Mouse (Mus musculus) C2C12 (cell line): ENCODE measurements at regions not wholly inside any gene's neighbourhood (a gene's known extent, or its start where the extent isn't known, plus 50 kb on each side); places are given as distances from the start of the nearest gene placed in this dataset.
A peak's percentile ranks its signal among the peaks of the same experiment; 100 is the strongest.

Experiments
- H3K27me3 ChIP-seq: one replicate; pipeline ENCODE4 v1.6.1; 2011; ENCODE audit not compliant: control insufficient read depth, insufficient read depth, insufficient read length
- H3K36me3 ChIP-seq: one replicate; pipeline ENCODE4 v1.6.1; 2011; ENCODE audit not compliant: control insufficient read depth, insufficient read depth
- H3K4me3 ChIP-seq: one replicate; pipeline ENCODE4 v1.5.1; 2011; ENCODE audit warnings: mild to moderate bottlenecking, control low read depth; ENCODE audit not compliant: poor library complexity, insufficient read depth, severe bottlenecking
- H3K79me2 ChIP-seq: one replicate; pipeline ENCODE4 v1.6.1; 2011; ENCODE audit not compliant: control insufficient read depth, insufficient read depth
- H3K79me3 ChIP-seq: one replicate; pipeline ENCODE4 v1.6.1; 2011; ENCODE audit warnings: low read depth, control low read depth
- H3ac ChIP-seq: one replicate; pipeline ENCODE3; 2011; ENCODE audit warnings: low read depth; ENCODE audit not compliant: control insufficient read depth, insufficient read length
- CEBPB ChIP-seq: IDR thresholded peaks from one replicate; pipeline ENCODE4 v1.6.1; 2011; ENCODE audit warnings: low read depth, mild to moderate bottlenecking, control low read depth, moderate library complexity
- CTCF ChIP-seq: IDR thresholded peaks from one replicate; pipeline ENCODE4 v1.5.1; 2011; ENCODE audit not compliant: control insufficient read depth, insufficient read depth, insufficient read length
- FOSL1 ChIP-seq: IDR thresholded peaks from one replicate; pipeline ENCODE4 v1.8.0; 2011; ENCODE audit warnings: mild to moderate bottlenecking, low read length; ENCODE audit not compliant: poor library complexity, insufficient read depth, severe bottlenecking
- MAX ChIP-seq: IDR thresholded peaks from one replicate; pipeline ENCODE4 v1.6.1; 2011; ENCODE audit warnings: mild to moderate bottlenecking, control low read depth
- MYOD1 ChIP-seq: IDR thresholded peaks from one replicate; pipeline ENCODE4 v1.6.1; 2011; ENCODE audit warnings: low read depth; ENCODE audit not compliant: control insufficient read depth, insufficient read length
- MYOG ChIP-seq: IDR thresholded peaks from one replicate; pipeline ENCODE4 v1.6.1; 2011; ENCODE audit not compliant: control insufficient read depth, insufficient read length; ENCODE audit errors: extremely low read depth
- USF1 ChIP-seq: IDR thresholded peaks from one replicate; pipeline ENCODE4 v1.6.1; 2011; ENCODE audit warnings: low read depth, mild to moderate bottlenecking, control low read depth, moderate library complexity

DNA sequence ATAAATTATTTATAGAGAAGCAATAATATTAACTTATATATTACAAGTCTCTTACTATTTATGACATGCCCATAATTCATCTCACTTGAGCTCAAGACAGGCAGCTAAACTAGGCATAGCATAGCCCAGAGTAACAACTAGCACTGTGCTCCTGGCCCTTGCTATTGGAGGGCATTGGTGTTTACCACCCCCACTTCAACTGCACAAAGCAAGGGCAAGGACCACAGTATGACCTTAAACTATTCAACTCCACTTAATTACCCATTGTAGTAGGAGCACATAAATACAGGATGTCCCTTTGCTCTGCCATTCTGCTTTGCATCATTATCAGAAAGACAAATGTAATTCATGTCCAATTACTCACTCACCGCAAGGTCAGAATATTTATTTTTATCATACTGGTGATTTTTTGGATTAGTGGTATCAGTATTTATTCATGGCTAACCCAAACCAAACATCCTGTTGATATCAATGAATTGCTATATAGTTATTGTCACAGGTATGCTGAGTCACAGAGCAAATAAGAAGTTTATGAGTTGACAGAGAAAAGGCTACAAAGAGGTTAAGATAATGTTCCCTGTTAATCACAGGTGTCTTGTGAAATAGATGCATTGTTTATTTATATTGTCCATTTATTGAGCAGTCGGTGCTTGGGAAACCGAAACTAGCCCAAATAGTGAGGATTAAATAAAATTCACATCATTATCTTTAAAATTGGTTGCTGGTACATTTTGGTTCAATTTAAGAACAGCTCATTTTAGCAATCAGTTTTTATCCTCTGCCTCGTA, 523.4 kb upstream of the A1bg start:
- no peak overlapping the region for H3K4me3 ChIP-seq
- H3K27me3 ChIP-seq, result no peaks in the 10 kb centered on the region
- TF ChIP-seq MYOD1 (no peak), USF1 (no peak), CEBPB (peak; percentile 98), MAX (no peak), FOSL1 (peak; percentile 86), CTCF (no peak), MYOG (no peak)
- no peaks in the 10 kb centered on the region for H3K79me2 ChIP-seq
- no peaks in the 10 kb centered on the region for H3K79me3 ChIP-seq
- no peaks in the 10 kb centered on the region for H3K36me3 ChIP-seq
- no peak overlapping the region for H3ac ChIP-seq

DNA sequence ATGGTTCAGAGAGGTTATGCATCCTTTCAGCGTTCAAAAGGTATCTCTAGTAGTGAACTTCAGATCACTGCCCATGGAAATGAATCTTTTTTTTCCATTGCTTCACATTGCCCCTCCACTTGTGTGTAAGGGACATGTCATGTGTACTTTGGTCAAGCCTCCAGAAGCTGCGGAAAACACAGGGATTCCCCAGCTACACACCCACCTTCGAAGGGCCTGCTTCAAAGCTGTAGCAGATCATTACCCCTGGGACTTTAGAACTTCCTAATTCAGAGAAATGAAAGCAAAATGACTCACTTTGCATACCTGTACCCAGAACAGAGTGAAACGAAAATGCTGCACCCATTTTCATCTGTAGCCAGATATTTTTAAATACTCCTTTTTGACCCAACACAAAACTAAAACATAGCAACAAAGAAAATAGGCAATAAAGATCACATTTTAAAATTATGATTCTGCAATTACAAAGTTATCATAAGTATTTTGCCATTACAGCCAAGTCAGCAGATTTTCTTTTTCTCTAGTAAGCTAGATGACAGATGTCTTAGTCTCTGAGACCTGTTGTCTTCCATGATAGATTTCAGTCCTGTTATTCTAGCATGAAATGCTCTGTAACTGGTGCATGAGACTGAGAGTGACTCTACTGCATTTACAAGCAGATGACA, 519.1 kb upstream of the A1bg start:
- no peak for TF ChIP-seq CEBPB
- no peak for TF ChIP-seq FOSL1
- TF ChIP-seq MYOG, result no peak
- no peak for TF ChIP-seq USF1
- TF ChIP-seq MYOD1, result no peak
- no peak overlapping the region for H3ac ChIP-seq
- no peak overlapping the region for H3K4me3 ChIP-seq
- H3K27me3 ChIP-seq, result no peaks in the 10 kb centered on the region
- H3K36me3 ChIP-seq, result no peaks in the 10 kb centered on the region
- no peaks in the 10 kb centered on the region for H3K79me2 ChIP-seq
- no peaks in the 10 kb centered on the region for H3K79me3 ChIP-seq

DNA sequence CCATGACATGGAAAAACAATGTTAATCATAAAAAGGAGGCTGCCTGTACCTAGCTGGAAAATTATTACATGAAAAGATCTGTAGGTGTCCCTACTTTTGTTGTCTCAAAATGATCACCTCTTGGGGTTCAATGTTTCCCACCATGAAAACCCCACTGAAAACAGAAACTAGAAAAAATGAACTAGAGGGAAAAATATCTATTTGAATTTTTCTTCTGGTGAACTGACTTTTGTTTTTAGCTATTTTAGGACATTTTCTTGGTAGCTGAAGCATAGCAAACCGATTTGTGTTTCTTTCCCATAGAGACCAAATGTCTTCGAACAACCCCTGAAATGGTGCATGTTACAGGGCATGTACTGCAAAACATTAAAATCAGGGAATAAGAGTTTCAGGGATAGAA, 518.2 kb upstream of the A1bg start:
- TF ChIP-seq MYOD1 (no peak), USF1 (no peak), MYOG (no peak), CEBPB (no peak), FOSL1 (no peak), MAX (no peak), CTCF (no peak)
- Histone ChIP-seq H3K79me2 (no peaks in the 10 kb centered on the region), H3K4me3 (no peak overlapping the region), H3K79me3 (no peaks in the 10 kb centered on the region), H3ac (no peak overlapping the region), H3K27me3 (no peaks in the 10 kb centered on the region), H3K36me3 (no peaks in the 10 kb centered on the region)

DNA sequence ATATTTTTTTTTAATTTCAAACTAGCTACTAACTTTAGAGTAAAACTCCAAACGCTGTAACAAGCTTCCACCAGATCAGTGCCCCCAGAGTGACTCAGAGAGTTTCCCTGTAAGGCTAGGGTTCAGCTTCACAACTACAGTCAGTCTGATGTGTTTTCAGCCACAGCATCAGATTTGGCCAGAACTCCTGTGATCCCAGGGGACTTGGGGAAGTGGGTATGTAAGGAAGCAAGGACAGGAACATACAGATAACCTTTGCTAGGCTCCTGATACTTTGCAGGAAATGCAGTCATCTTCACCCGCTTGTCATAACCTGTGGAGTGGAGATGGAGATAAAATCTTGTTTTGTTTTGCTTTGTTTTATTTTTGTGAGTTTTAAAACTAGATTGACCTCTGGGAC, 517.5 kb upstream of the A1bg start:
- no peak for TF ChIP-seq MYOG
- TF ChIP-seq MYOD1, result no peak
- TF ChIP-seq USF1, result no peak
- no peak for TF ChIP-seq MAX
- no peak for TF ChIP-seq CEBPB
- no peak for TF ChIP-seq FOSL1
- no peak for TF ChIP-seq CTCF
- no peaks in the 10 kb centered on the region for H3K79me3 ChIP-seq
- no peak overlapping the region for H3K4me3 ChIP-seq
- no peaks in the 10 kb centered on the region for H3K79me2 ChIP-seq
- H3K36me3 ChIP-seq, result no peaks in the 10 kb centered on the region
- H3ac ChIP-seq, result no peak overlapping the region
- no peaks in the 10 kb centered on the region for H3K27me3 ChIP-seq

DNA sequence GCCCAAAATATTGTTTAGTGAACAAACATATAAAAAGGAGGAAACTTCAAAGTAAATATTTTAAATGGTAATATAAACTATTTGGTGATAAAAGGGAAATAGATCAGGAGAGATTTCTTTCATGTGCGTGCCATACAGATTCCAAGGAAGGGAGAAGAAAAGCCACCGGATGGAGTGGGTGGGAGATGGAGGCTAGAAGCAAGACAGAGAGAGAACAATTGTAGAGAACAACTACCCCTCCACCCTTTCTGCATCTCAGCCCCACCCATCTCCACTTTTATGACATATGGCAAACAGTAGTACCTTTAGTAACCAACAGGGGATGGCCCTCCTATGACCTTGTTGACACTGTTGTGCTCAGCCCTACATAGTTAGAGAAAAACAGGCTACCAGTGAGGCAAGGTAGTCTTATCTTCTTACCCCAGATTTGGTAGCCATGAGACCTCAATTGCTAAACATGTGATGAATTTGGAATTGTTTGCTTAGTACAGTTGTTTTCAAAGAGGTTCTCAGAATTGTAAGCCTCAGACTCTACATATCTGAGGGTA, 516.9 kb upstream of the A1bg start:
- Histone ChIP-seq H3K79me3 (no peaks in the 10 kb centered on the region), H3ac (no peak overlapping the region), H3K36me3 (no peaks in the 10 kb centered on the region), H3K27me3 (no peaks in the 10 kb centered on the region), H3K4me3 (no peak overlapping the region), H3K79me2 (no peaks in the 10 kb centered on the region)
- TF ChIP-seq CTCF, result no peak
